Mouse (Mus musculus) hindbrain, embryonic 14.5 days (tissue): ENCODE data around the gene Mrpl34. TPM values are rescaled to one million over a fixed set of nuclear protein-coding genes. Genes with fewer than 3 reads are reported as not detected.
A peak's percentile ranks its signal among the peaks of the same experiment; 100 is the strongest.

Experiments used
- ATAC-seq: fragments of 200-750 bp; cut with Nextera tagmentation; 2 replicates; pipeline ENCODE4 v1.8.0; 2017; ENCODE audit warnings: moderate number of reproducible peaks, mild to moderate bottlenecking, moderate TSS enrichment, moderate library complexity; ENCODE audit not compliant: low FRiP score
- DNase-seq: peaks from one replicate; pipeline ENCODE4 v3.0.0-alpha.2; 2015; ENCODE audit warnings: low spot score
- H3K27ac ChIP-seq: fragments of 300-500 bp; sonication (generic); 2 replicates; pipeline ENCODE4 v1.5.1; 2014; ENCODE audit warnings: mild to moderate bottlenecking, moderate library complexity
- H3K27me3 ChIP-seq: fragments of 300-500 bp; sonication (generic); 2 replicates; pipeline ENCODE4 v1.6.1; 2014; ENCODE audit warnings: mild to moderate bottlenecking, low read length, mixed read lengths; ENCODE audit not compliant: control insufficient read depth, insufficient read depth
- H3K36me3 ChIP-seq: fragments of 300-500 bp; sonication (generic); replicated peaks from 2 replicates; pipeline ENCODE4 v1.6.1; 2014; ENCODE audit not compliant: control insufficient read depth, insufficient read depth
- H3K4me1 ChIP-seq: fragments of 300-500 bp; sonication (generic); replicated peaks from 2 replicates; pipeline ENCODE4 v1.6.1; 2014; ENCODE audit warnings: antibody characterized with exemption, low read length, mixed read lengths; ENCODE audit not compliant: control insufficient read depth, insufficient read depth
- H3K4me2 ChIP-seq: fragments of 300-500 bp; sonication (generic); replicated peaks from 2 replicates; pipeline ENCODE4 v1.6.1; 2014; ENCODE audit warnings: mild to moderate bottlenecking, moderate library complexity
- H3K4me3 ChIP-seq: fragments of 300-500 bp; sonication (generic); replicated peaks from 2 replicates; pipeline ENCODE4 v1.5.1; 2014; ENCODE audit warnings: mild to moderate bottlenecking, low read length
- H3K9ac ChIP-seq: fragments of 300-500 bp; sonication (generic); 2 replicates; pipeline ENCODE4 v1.6.1; 2014
- H3K9me3 ChIP-seq: fragments of 300-500 bp; sonication (generic); 2 replicates; pipeline ENCODE4 v1.6.1; 2016; ENCODE audit warnings: low read length; ENCODE audit not compliant: control insufficient read depth
- WGBS: fragments of 180-500 bp; shearing (Covaris S2); extraction: QIAGEN DNeasy Blood & Tissue Kit; methylation state at CpG from one replicate; pipeline ENCODE4 v1.1.7; 2014; 5-methylcytosine and 5-hydroxymethylcytosine counted together
- polyA plus RNA-seq: library from polyadenylated mRNA; unstranded; fragments of >200 nt; fragmentation: Nextera tagmentation; extraction: Ambion mirVana; gene quantifications from 2 replicates; pipeline ENCODE4 v1.2.1, GENCODE M21; 2014

Gene Mrpl34
- polyA plus RNA-seq, 1 experiment from 2014 or later, result 195 TPM

- no peaks in the 10 kb centered on the region for H3K27me3 ChIP-seq
- no peaks in the 10 kb centered on the region for H3K9me3 ChIP-seq
- no peak overlapping the region for H3K4me2 ChIP-seq
- ATAC-seq (no peak), DNase-seq (no peak)
- no peak overlapping the region for H3K4me3 ChIP-seq
- H3K36me3 ChIP-seq, result peaks cover 35% of the 10 kb centered on the region
- 0 out of 2 replicates have a peak, but pooled peaks cover 6% of the 10 kb centered on the region for H3K4me1 ChIP-seq
- no peak overlapping the region for H3K9ac ChIP-seq
- WGBS, result 83% methylated on average over 8 of the region's 8 CpGs
- no peak overlapping the region for H3K27ac ChIP-seq
Observed at GRCm38 (mm10) chr8:71454668-71455067, 10.1 kb upstream of the Mrpl34 start.

GRCm38 (mm10) chr8:71456906-71457305, 7.9 kb upstream of the Mrpl34 start:
- Histone ChIP-seq H3K4me1 (peaks cover 8% of the 10 kb centered on the region; the same call in 1 of the 2 replicates), H3K9ac (no peak overlapping the region), H3K4me2 (no peak overlapping the region), H3K27me3 (no peaks in the 10 kb centered on the region), H3K27ac (no peak overlapping the region), H3K36me3 (peaks cover 51% of the 10 kb centered on the region), H3K9me3 (no peaks in the 10 kb centered on the region), H3K4me3 (no peak overlapping the region)
- DNase-seq (no peak), ATAC-seq (no peak)
- 44% methylated on average over 22 of the region's 22 CpGs for WGBS

GRCm38 (mm10) chr8:71457659-71458270, 7.0 kb upstream of the Mrpl34 start:
- no peak overlapping the region for H3K9ac ChIP-seq
- no peak overlapping the region for H3K4me3 ChIP-seq
- no peak overlapping the region for H3K27ac ChIP-seq
- DNase-seq, result no peak
- H3K9me3 ChIP-seq, result no peaks in the 10 kb centered on the region
- H3K27me3 ChIP-seq, result no peaks in the 10 kb centered on the region
- peaks cover 51% of the 10 kb centered on the region for H3K36me3 ChIP-seq
- peaks cover 16% of the 10 kb centered on the region for H3K4me1 ChIP-seq
- 87% methylated on average over 20 of the region's 20 CpGs for WGBS
- no peak overlapping the region for H3K4me2 ChIP-seq
- ATAC-seq, result no peak

- Histone ChIP-seq H3K4me3 (no peak overlapping the region), H3K9ac (no peak overlapping the region), H3K4me2 (no peak overlapping the region), H3K27me3 (no peaks in the 10 kb centered on the region), H3K4me1 (peaks cover 24% of the 10 kb centered on the region), H3K27ac (no peak overlapping the region), H3K36me3 (peaks cover 51% of the 10 kb centered on the region), H3K9me3 (no peaks in the 10 kb centered on the region)
- ATAC-seq (no peak), DNase-seq (no peak)
- WGBS, result 95% methylated on average over 6 of the region's 6 CpGs
Observed at GRCm38 (mm10) chr8:71460716-71461115, 4.0 kb upstream of the Mrpl34 start.

- WGBS, result 82% methylated on average over 47 of the region's 47 CpGs
- peaks cover 48% of the 10 kb centered on the region for H3K36me3 ChIP-seq
- no peaks in the 10 kb centered on the region for H3K27me3 ChIP-seq
- no peak for DNase-seq
- no peak for ATAC-seq
- H3K4me1 ChIP-seq, result peaks cover 24% of the 10 kb centered on the region
- peak overlapping the region; percentile 74; the same call in 1 of the 2 replicates for H3K4me2 ChIP-seq
- H3K27ac ChIP-seq, result no peak overlapping the region
- no peak overlapping the region for H3K4me3 ChIP-seq
- no peaks in the 10 kb centered on the region for H3K9me3 ChIP-seq
- H3K9ac ChIP-seq, result no peak overlapping the region
Observed at GRCm38 (mm10) chr8:71461152-71461840, 3.5 kb upstream of the Mrpl34 start.

- DNase-seq (no peak), ATAC-seq (no peak)
- peak overlapping the region; percentile 54 for H3K4me3 ChIP-seq
- peak overlapping the region; percentile 74 for H3K4me2 ChIP-seq
- no peaks in the 10 kb centered on the region for H3K27me3 ChIP-seq
- no peaks in the 10 kb centered on the region for H3K9me3 ChIP-seq
- WGBS, result 78% methylated on average over 4 of the region's 4 CpGs
- peaks cover 24% of the 10 kb centered on the region for H3K4me1 ChIP-seq
- peaks cover 39% of the 10 kb centered on the region for H3K36me3 ChIP-seq
- peak overlapping the region; percentile 78 for H3K9ac ChIP-seq
- no peak overlapping the region for H3K27ac ChIP-seq
Observed at GRCm38 (mm10) chr8:71462191-71462590, 2.6 kb upstream of the Mrpl34 start.

- ATAC-seq, result no peak
Observed at GRCm38 (mm10) chr8:71462786-71463185, 2.0 kb upstream of the Mrpl34 start.

GRCm38 (mm10) chr8:71463188-71464033, 1.3 kb upstream of the Mrpl34 start, which contains the start of gene Abhd8:
Abhd8 (minus strand) TSS chr8:71463655.
- under 1% methylated on average over 55 of the region's 55 CpGs for WGBS
- ATAC-seq, result peak; percentile 84

More at GRCm38 (mm10) chr8:71462786-71463185, 2.0 kb upstream of the Mrpl34 start:
- peaks cover 35% of the 10 kb centered on the region for H3K36me3 ChIP-seq
- no peaks in the 10 kb centered on the region for H3K27me3 ChIP-seq
- H3K4me2 ChIP-seq, result peak overlapping the region; percentile 74
- peak overlapping the region; percentile 54 for H3K4me3 ChIP-seq
- peaks cover 24% of the 10 kb centered on the region for H3K4me1 ChIP-seq
- DNase-seq, result no peak
- no peaks in the 10 kb centered on the region for H3K9me3 ChIP-seq
- WGBS, result 2% methylated on average over 16 of the region's 16 CpGs
- peak overlapping the region; percentile 78 for H3K9ac ChIP-seq
- peak overlapping the region; percentile 64 for H3K27ac ChIP-seq

GRCm38 (mm10) chr8:71465733-71466132, 974 bp downstream of the Mrpl34 start:
- no peaks in the 10 kb centered on the region for H3K27me3 ChIP-seq

More at GRCm38 (mm10) chr8:71463188-71464033, 1.3 kb upstream of the Mrpl34 start, which contains the start of gene Abhd8:
- Histone ChIP-seq H3K27ac (peak within 1 kb of the TSS; percentile 83), H3K27me3 (no peaks in the 10 kb centered on the region), H3K9me3 (no peaks in the 10 kb centered on the region), H3K4me2 (peak within 1 kb of the TSS; percentile 74), H3K36me3 (peaks cover 29% of the 10 kb centered on the region), H3K9ac (peak within 1 kb of the TSS; percentile 78), H3K4me1 (peaks cover 24% of the 10 kb centered on the region), H3K4me3 (peak within 1 kb of the TSS; percentile 54)
- DNase-seq, result peak; percentile 95

More at GRCm38 (mm10) chr8:71465733-71466132, 974 bp downstream of the Mrpl34 start:
- Histone ChIP-seq H3K27ac (no peak overlapping the region), H3K4me3 (peak overlapping the region; percentile 54), H3K9me3 (no peaks in the 10 kb centered on the region), H3K4me2 (peak overlapping the region; percentile 74), H3K4me1 (peaks cover 28% of the 10 kb centered on the region), H3K9ac (peak overlapping the region; percentile 61), H3K36me3 (peaks cover 10% of the 10 kb centered on the region)
- ATAC-seq (no peak), DNase-seq (no peak)
- WGBS, result 87% methylated on average over 8 of the region's 8 CpGs
